Mouse (Mus musculus) olfactory bulb, adult 2 months (tissue): ENCODE measurements around the gene Sept6. TPM values are rescaled to one million over a fixed set of nuclear protein-coding genes. Genes with fewer than 3 reads are reported as not detected.
A peak's percentile ranks its signal among the peaks of the same experiment; 100 is the strongest.
"Not testable (repeated sequence)": the region's sequence is repeated elsewhere in the genome, so short reads cannot be mapped to it uniquely, and the experiment has no call there.

ENCODE experiments used
- H3K27ac ChIP-seq: fragments of 200-500 bp; 2 replicates; pipeline ENCODE4 v1.5.1; 2012; ENCODE audit warnings: low read depth, low read length; ENCODE audit not compliant: insufficient read depth
- H3K4me1 ChIP-seq: fragments of 200-500 bp; 2 replicates; pipeline ENCODE4 v1.6.1; 2012; ENCODE audit warnings: low read length; ENCODE audit not compliant: control insufficient read depth, insufficient read depth
- H3K4me3 ChIP-seq: fragments of 200-500 bp; 2 replicates; pipeline ENCODE4 v1.5.1; 2012; ENCODE audit warnings: mild to moderate bottlenecking, low read depth, low read length, moderate library complexity; ENCODE audit not compliant: insufficient read depth
- CTCF ChIP-seq: fragments of 200-500 bp; IDR thresholded peaks from 2 replicates; pipeline ENCODE4 v1.5.1; 2012; ENCODE audit warnings: low read depth, mild to moderate bottlenecking, low read length, moderate library complexity; ENCODE audit not compliant: insufficient read depth
- POLR2A ChIP-seq: fragments of 200-500 bp; IDR thresholded peaks from 2 replicates; pipeline ENCODE4 v1.6.1; 2012; ENCODE audit warnings: mild to moderate bottlenecking, low read depth, low read length, moderate library complexity; ENCODE audit not compliant: insufficient read depth
- WGBS: fragments of 180-500 bp; shearing (Covaris S2); methylation state at CpG from one replicate; pipeline ENCODE4 v1.1.7; 2018; 5-methylcytosine and 5-hydroxymethylcytosine counted together
- polyA plus RNA-seq: library from polyadenylated mRNA; stranded (reverse); fragments of >200 nt; gene quantifications from 2 replicates; pipeline ENCODE4 v1.2.4, GENCODE M21; 2012; ENCODE audit warnings: low replicate concordance; ENCODE audit not compliant: missing spikeins, insufficient read depth, insufficient read length

Gene Sept6
- polyA plus RNA-seq, 1 experiment = not detected

DNA sequence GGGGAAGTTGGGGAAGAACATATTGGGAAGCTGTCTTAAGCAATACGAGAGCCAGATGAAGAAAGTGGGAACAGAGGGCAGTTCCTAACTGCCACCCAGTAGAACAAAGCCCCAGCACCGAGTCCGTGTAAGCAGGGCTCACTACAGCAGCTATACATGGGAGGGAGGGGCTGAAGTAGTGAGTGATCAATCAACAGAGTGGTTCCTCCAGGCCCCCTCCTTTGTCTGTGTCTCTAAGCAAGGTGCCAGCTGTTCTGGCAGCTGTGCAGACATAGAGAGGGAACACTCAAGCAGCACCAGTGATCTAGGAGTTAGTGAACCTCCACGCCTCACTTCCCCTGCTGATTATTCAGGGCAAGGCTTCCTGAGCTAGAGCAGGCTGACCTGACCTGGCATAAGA, 61.9 kb downstream of the Sept6 start:
- no peak for TF ChIP-seq POLR2A
- TF ChIP-seq CTCF = no peak
- H3K27ac ChIP-seq = no peak overlapping the region
- peaks cover 10% of the 10 kb centered on the region for H3K4me1 ChIP-seq
- no peak overlapping the region for H3K4me3 ChIP-seq
- WGBS = 69% methylated on average over 4 of the region's 4 CpGs

DNA sequence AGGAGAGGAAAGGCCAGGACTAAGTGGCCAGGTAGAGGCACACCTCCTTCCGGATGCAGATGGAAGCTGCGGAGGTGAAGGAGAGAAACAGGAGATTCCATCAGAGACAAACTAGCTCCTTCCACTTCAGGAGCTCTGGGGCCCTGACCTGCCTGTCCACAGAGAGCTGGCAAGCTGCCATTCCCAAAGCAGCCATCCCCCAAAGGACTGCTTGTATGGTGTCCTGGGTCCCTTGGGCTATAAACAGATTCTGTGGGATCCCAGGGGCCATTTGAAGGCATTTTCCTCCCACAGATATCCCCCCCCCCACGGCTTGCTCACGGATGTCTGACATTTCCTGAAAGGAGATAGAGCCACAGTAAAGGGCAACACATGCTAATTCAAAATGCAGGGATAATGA, 62.8 kb downstream of the Sept6 start:
- 83% methylated on average over 4 of the region's 4 CpGs for WGBS
- no peak for TF ChIP-seq CTCF
- no peak for TF ChIP-seq POLR2A
- H3K4me3 ChIP-seq = no peak overlapping the region
- peaks cover 10% of the 10 kb centered on the region for H3K4me1 ChIP-seq
- H3K27ac ChIP-seq = no peak overlapping the region

- Histone ChIP-seq H3K27ac (no peak overlapping the region), H3K4me3 (no peak overlapping the region), H3K4me1 (no peaks in the 10 kb centered on the region)
- 85% methylated on average over 4 of the region's 4 CpGs for WGBS
- TF ChIP-seq CTCF = no peak
- TF ChIP-seq POLR2A = no peak
Measured at GRCm38 (mm10) chrX:36921346-36921745, 70.2 kb downstream of the Sept6 start.

DNA sequence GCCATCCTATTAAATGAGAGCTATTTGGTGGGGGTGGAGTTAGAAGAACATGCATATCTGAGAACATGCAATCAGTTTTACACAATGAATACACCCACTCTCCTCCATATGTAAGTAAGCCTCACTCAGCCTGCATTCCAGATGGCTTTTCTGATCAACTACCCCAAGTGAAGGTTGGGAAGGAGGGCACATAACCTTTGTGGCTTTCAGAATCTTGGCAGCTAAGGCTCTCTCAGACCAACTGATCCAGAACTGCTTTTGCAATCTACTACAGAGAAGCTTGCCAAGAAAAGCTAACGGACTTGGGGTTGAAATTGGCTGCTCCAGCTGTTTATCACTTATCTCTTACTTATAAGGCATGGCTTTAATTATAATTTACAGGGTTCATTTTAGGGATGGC, 73.8 kb downstream of the Sept6 start:
- 58% methylated on average over 1 of the region's 1 CpGs for WGBS
- Histone ChIP-seq H3K4me1 (no peaks in the 10 kb centered on the region), H3K27ac (no peak overlapping the region), H3K4me3 (no peak overlapping the region)
- TF ChIP-seq POLR2A (no peak), CTCF (no peak)

DNA sequence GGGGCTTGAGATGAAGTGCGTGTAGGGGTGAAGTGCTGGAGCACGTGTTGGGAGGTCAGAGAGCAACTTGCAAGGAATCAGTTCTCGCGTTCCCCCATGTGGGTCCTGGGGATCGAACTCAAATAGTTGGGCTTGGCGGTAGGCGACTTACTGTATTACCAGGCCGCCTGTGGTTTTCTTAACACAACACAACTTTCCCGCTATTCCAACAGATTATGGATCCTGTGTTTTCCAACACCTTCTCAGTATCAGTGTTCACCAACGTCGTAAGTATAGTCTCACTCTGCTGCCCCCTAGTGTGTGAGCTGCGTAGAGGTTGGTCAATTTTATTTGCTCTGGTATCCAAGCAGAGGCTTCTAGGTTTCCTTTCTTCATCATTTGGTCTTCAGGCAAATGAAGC, 80.3 kb downstream of the Sept6 start:
- WGBS = 42% methylated on average over 12 of the region's 12 CpGs
- TF ChIP-seq CTCF (no peak), POLR2A (no peak)
- no peak overlapping the region for H3K4me3 ChIP-seq
- no peaks in the 10 kb centered on the region for H3K4me1 ChIP-seq
- H3K27ac ChIP-seq = no peak overlapping the region

DNA sequence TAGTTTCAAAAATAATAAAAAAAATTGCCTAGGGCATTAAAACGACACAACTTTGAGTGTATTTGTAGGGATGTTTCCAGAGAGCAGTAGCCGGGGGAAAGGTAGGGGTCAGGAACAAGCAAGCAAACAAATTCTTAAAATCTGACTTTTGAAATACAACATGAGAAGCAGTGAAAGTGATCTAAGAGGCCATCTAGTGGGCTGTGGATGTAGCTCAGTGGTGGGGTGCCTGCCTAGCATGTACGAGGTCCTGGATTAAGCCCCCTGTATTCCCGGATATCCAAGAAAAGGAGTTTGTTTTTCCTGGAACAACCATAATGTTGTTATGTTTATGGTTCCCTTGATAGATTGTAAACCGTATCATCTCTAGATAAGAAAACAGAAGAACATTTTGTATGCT, 85.1 kb downstream of the Sept6 start:
- no peak overlapping the region for H3K4me3 ChIP-seq
- WGBS = 27% methylated on average over 5 of the region's 5 CpGs
- H3K4me1 ChIP-seq = no peaks in the 10 kb centered on the region
- no peak overlapping the region for H3K27ac ChIP-seq
- TF ChIP-seq CTCF (no peak), POLR2A (no peak)

DNA sequence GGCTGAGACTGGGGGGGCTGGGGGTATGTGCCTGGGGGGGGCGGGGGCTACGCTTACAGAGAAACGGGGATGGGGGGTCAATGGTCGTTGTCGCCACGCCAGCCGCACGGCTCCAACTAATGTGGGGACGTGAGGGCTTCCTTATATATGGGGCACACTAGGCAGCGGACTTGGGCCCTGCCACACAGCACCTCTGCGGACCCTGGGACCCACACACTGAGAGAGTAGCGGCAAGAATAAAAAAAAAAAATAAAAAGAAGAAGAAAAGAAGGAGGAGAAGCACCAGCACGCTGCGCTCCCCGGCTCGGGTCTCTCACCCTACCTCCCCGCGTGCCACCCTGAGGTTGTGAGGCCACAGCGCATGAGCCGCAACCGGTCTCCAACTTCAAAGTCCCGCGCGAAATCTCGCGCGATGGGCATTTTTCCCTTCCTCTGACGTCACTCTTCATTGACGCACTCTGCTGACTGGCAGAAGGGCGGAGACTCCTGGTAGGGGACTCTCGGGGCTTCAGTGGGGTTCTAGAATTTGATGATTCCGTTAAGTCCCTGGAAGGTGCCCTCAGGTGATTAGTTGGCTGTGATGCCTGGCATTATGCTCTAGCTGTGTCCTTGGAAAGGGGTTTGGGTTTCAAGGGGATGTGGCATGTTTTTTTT, 88.4 kb downstream of the Sept6 start:
- peak overlapping the region; percentile 85 for H3K27ac ChIP-seq
- H3K4me1 ChIP-seq = no peaks in the 10 kb centered on the region
- TF ChIP-seq POLR2A (peak; percentile 70), CTCF (no peak)
- 13% methylated on average over 30 of the region's 32 CpGs for WGBS
- peak overlapping the region; percentile 99 for H3K4me3 ChIP-seq

DNA sequence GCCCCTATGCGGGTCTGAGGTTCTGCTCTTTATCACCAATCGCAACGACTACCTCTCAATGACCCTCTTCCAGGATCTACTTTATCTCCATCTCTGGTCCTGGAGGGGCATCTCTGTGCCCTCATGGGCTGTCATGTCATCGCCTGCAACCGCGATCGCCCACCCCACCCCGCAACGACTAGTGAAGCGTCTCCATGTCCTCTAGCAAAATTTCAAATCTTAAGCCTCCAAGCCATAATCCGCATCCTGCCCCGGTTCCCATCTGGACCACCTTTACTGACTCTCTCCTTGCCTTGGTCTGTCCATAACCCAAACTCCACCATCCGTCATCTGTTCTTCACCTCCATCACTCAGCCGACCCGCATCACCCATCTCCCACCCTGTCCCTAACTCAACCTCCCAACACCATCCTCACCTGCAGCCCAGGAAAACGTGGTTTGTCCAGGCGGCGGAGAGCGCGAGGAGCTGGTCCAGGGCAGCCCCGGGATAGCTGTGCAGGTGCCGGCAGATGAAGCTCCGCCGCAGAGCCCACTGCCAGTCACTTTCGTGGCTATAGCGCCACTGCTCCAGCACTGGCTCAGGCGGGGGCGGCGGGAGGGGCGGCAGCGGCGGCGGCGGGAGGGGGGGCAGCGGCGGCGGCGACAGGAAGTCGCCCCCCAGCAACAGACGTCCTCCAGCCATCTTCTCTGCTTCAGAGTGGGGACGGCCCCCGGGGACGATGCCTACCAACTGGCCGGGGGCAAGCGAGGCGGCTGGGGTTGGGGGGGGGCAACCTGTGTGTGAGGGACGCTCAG, 89.1 kb downstream of the Sept6 start, which contains the start of gene Nkrf:
Nkrf (minus strand) TSS at position 579 of the 794 bp plus-strand sequence.
- TF ChIP-seq CTCF = no peak
- peak; percentile 33; the same call in 1 of the 2 replicates for TF ChIP-seq POLR2A
- 0 out of 2 replicates have a peak, but pooled peaks cover 2% of the 10 kb centered on the region for H3K4me1 ChIP-seq
- H3K27ac ChIP-seq = peak within 1 kb of the TSS; percentile 97
- H3K4me3 ChIP-seq = peak within 1 kb of the TSS; percentile 99
- 23% methylated on average over 40 of the region's 47 CpGs for WGBS

DNA sequence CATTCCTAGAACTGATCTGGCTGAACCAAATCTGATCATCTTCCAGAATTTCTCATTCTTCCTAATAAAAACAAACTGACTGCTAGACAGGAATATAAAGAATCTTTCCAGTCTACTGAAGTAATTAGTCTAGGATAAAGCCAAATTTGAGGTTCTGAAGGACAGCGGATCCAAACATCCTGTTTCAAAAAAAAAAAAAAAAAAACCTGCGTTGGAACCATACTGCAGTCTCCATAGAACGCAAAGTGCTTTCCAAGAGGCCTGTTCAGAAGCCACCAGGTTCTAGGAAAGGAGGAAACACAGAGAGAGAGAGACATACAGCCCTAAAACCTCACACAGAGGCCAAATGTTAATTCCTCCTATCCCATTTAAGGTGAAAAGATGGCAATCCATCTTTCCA, 89.9 kb downstream of the Sept6 start:
- peak overlapping the region; percentile 97; the same call in 1 of the 2 replicates for H3K27ac ChIP-seq
- peak overlapping the region; percentile 99 for H3K4me3 ChIP-seq
- no peak for TF ChIP-seq POLR2A
- no peak for TF ChIP-seq CTCF
- 16% methylated on average over 3 of the region's 3 CpGs for WGBS
- 0 out of 2 replicates have a peak, but pooled peaks cover 2% of the 10 kb centered on the region for H3K4me1 ChIP-seq

- H3K27ac ChIP-seq, H3K4me1 ChIP-seq, H3K4me3 ChIP-seq: not testable (repeated sequence)
- 35% methylated on average over 1 of the region's 1 CpGs for WGBS
Measured at GRCm38 (mm10) chrX:36898931-36899330, 92.7 kb downstream of the Sept6 start.
